Mouse (Mus musculus) small intestine, adult 2 months (tissue): ENCODE measurements around the gene Abat. TPM values are rescaled to one million over a fixed set of nuclear protein-coding genes. Genes with fewer than 3 reads are reported as not detected.

Source experiments
- H3K27ac ChIP-seq: fragments of 200-500 bp; 2 replicates; pipeline ENCODE4 v1.5.1; 2012; ENCODE audit warnings: low read depth, low read length, control low read depth, inconsistent platforms; ENCODE audit not compliant: insufficient read depth
- H3K27me3 ChIP-seq: fragments of 200-500 bp; 2 replicates; pipeline ENCODE4 v1.6.1; 2012; ENCODE audit warnings: mild to moderate bottlenecking, moderate library complexity, low read length, inconsistent platforms; ENCODE audit not compliant: control insufficient read depth, insufficient read depth
- H3K36me3 ChIP-seq: fragments of 200-500 bp; 2 replicates; pipeline ENCODE4 v1.6.1; 2012; ENCODE audit warnings: mild to moderate bottlenecking, low read length, control low read depth, inconsistent platforms; ENCODE audit not compliant: control insufficient read depth, insufficient read depth
- H3K4me1 ChIP-seq: fragments of 200-500 bp; 2 replicates; pipeline ENCODE4 v1.6.1; 2012; ENCODE audit warnings: low read length, inconsistent platforms, mixed read lengths; ENCODE audit not compliant: control insufficient read depth, insufficient read depth, insufficient read length
- H3K4me3 ChIP-seq: fragments of 200-500 bp; 2 replicates; pipeline ENCODE4 v1.5.1; 2012; ENCODE audit warnings: low read depth, mild to moderate bottlenecking, control low read depth, inconsistent platforms, low read length, moderate library complexity
- CTCF ChIP-seq: fragments of 200-500 bp; IDR thresholded peaks from 2 replicates; pipeline ENCODE4 v1.5.1; 2012; ENCODE audit warnings: low read depth, mild to moderate bottlenecking, control low read depth, inconsistent platforms, low read length, moderate library complexity, mixed read lengths; ENCODE audit not compliant: insufficient replicate concordance, insufficient read length; ENCODE audit errors: extremely low read depth
- POLR2A ChIP-seq: fragments of 200-500 bp; IDR thresholded peaks from 2 replicates; pipeline ENCODE4 v1.6.1; 2012; ENCODE audit warnings: low read depth, mild to moderate bottlenecking, control low read depth, inconsistent platforms, low read length, moderate library complexity
- WGBS: fragments of 180-500 bp; shearing (Covaris S2); methylation state at CpG from one replicate; pipeline ENCODE4 v1.1.7; 2018; 5-methylcytosine and 5-hydroxymethylcytosine counted together
- polyA plus RNA-seq: library from polyadenylated mRNA; depleted of rRNA; stranded (reverse); fragments of >200 nt; gene quantifications from 2 replicates; pipeline ENCODE4 v1.2.3, GENCODE M21; 2012

Abat gene
- polyA plus RNA-seq, 1 experiment: 22.0 TPM

- Histone ChIP-seq H3K4me1 (peaks cover 30% of the 10 kb centered on the region), H3K27ac (no peak overlapping the region)
- WGBS: 61% methylated on average over 3 of the region's 3 CpGs
These were observed 60.5 kb downstream of the Abat start for GRCm38 (mm10) chr16:8573751-8574150.

GRCm38 (mm10) chr16:8574316-8574715 is 61.1 kb downstream of the Abat start:
- Histone ChIP-seq H3K27me3 (no peaks in the 10 kb centered on the region), H3K36me3 (peaks cover 3% of the 10 kb centered on the region), H3K4me1 (peaks cover 30% of the 10 kb centered on the region), H3K4me3 (no peak overlapping the region), H3K27ac (no peak overlapping the region)
- no peak for TF ChIP-seq POLR2A
- TF ChIP-seq CTCF: no peak
- WGBS: 97% methylated on average over 11 of the region's 11 CpGs

More at GRCm38 (mm10) chr16:8573751-8574150, 60.5 kb downstream of the Abat start:
- no peak for TF ChIP-seq POLR2A
- TF ChIP-seq CTCF: no peak
- Histone ChIP-seq H3K4me3 (no peak overlapping the region), H3K27me3 (no peaks in the 10 kb centered on the region), H3K36me3 (peaks cover 3% of the 10 kb centered on the region)

DNA sequence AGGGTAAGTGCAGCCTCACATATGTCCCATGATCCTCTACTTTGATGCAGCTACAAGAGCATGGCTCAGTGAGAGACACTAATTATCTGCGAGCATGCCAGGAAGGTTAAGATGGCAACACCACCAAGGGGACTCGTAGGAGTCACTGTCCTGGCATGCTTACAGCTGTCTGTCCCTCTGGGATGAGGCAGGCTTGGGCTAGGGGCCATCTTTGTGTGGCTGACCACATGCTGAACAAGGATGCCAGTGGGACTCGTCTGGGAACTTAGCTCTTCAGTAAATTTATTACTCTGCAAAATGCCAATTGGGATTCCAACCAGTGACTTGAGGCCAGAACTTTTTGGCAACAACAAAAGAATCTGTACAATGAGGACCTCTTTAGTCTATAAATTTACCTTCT is 62.9 kb downstream of the Abat start:
- no peak overlapping the region for H3K4me3 ChIP-seq
- H3K27ac ChIP-seq: no peak overlapping the region
- peaks cover 20% of the 10 kb centered on the region; the same call in 1 of the 2 replicates for H3K4me1 ChIP-seq
- peaks cover 5% of the 10 kb centered on the region for H3K36me3 ChIP-seq
- TF ChIP-seq POLR2A (no peak), CTCF (no peak)
- WGBS: 80% methylated on average over 3 of the region's 3 CpGs
- H3K27me3 ChIP-seq: no peaks in the 10 kb centered on the region

- peaks cover 19% of the 10 kb centered on the region; the same call in 1 of the 2 replicates for H3K4me1 ChIP-seq
- H3K36me3 ChIP-seq: peaks cover 8% of the 10 kb centered on the region
- no peak overlapping the region for H3K27ac ChIP-seq
- H3K4me3 ChIP-seq: no peak overlapping the region
- TF ChIP-seq CTCF (no peak), POLR2A (no peak)
- 67% methylated on average over 3 of the region's 3 CpGs for WGBS
- H3K27me3 ChIP-seq: no peaks in the 10 kb centered on the region
These were observed 63.7 kb downstream of the Abat start for GRCm38 (mm10) chr16:8576901-8577300.

- WGBS: 67% methylated on average over 4 of the region's 4 CpGs
- H3K36me3 ChIP-seq: peaks cover 18% of the 10 kb centered on the region
- H3K4me1 ChIP-seq: peaks cover 8% of the 10 kb centered on the region; the same call in 1 of the 2 replicates
- H3K4me3 ChIP-seq: no peak overlapping the region
- no peak overlapping the region for H3K27ac ChIP-seq
- TF ChIP-seq POLR2A: no peak
- no peak for TF ChIP-seq CTCF
- no peaks in the 10 kb centered on the region for H3K27me3 ChIP-seq
These were observed 65.1 kb downstream of the Abat start for GRCm38 (mm10) chr16:8578326-8578725.

DNA sequence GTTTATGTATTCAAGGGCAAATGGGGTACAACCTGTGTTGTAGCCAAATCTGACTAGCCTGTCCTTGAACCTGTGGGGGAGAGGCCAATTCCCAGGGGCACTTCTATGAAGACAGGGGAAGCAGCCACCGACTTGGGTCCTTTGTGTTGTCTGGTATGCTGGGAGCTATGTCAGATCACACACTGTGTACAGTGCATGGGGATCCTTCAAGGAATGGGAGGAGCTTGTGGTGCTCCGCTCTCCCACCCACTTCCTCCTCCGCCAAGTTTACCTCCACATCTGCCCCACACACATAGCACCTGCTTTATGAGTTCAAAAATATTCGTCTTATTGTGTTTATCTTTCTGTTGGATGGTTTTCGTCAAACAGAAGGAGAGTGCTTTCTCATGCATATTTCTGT is 66.3 kb downstream of the Abat start:
- WGBS: 43% methylated on average over 5 of the region's 5 CpGs
- H3K4me3 ChIP-seq: no peak overlapping the region

DNA sequence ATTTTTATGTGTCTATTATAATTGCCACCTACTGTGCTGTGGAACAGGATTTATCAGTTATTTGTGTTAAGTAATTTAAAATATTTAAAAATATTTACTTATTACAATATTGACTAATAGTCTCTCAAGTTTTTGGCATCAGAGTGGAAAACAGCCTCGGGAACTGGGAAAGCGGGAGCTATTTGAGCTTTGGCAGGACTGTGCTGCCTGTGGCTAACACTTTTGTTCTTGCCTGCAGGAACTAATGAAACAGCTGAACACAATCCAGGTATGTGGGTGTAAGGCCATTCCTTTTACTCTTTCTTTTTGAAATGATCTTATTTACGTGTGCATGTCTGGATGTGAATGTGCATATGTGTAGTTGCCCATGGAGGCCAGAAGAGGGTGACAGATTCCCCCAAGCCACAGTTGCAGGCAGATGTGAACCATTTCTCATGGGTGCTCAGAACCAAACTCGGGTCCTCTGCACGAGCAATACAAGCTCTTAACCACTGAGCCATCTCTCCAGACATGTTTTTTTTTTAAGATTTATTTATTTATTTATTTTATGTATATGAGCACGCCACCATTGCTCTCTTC is 68.5 kb downstream of the Abat start:
- TF ChIP-seq POLR2A: no peak
- no peak for TF ChIP-seq CTCF
- 92% methylated on average over 6 of the region's 6 CpGs for WGBS
- peaks cover 30% of the 10 kb centered on the region for H3K36me3 ChIP-seq
- no peak overlapping the region for H3K4me3 ChIP-seq
- no peaks in the 10 kb centered on the region for H3K4me1 ChIP-seq
- no peaks in the 10 kb centered on the region for H3K27me3 ChIP-seq
- no peak overlapping the region for H3K27ac ChIP-seq

More for the DNA sequence above, 66.3 kb downstream of the Abat start:
- H3K4me1 ChIP-seq: no peaks in the 10 kb centered on the region; the same call in 1 of the 2 replicates
- no peak overlapping the region for H3K27ac ChIP-seq
- TF ChIP-seq CTCF: no peak
- TF ChIP-seq POLR2A: no peak
- no peaks in the 10 kb centered on the region for H3K27me3 ChIP-seq
- H3K36me3 ChIP-seq: peaks cover 23% of the 10 kb centered on the region
